Mouse (Mus musculus): Measurements from ENCODE around the gene Fdxr.

- TF ChIP-seq CTCF (IDR thresholded peaks at IDR 0.05; ENCODE audit: borderline replicate concordance, control insufficient read depth, extremely low read depth, insufficient read depth, low read length, poor library complexity) (no peak), POLR2A (IDR thresholded peaks at IDR 0.05; ENCODE audit: control insufficient read depth, extremely low read depth, insufficient read depth, low read length, poor library complexity) (no peak)
Measured at GRCm38 (mm10) chr11:115262954-115263353, 13.9 kb downstream of the Fdxr start.
